Mouse (Mus musculus): Measurements from ENCODE around the gene 9130409I23Rik. TPM values are rescaled to one million over a fixed set of nuclear protein-coding genes. Genes with fewer than 3 reads are reported as not detected.

Gene 9130409I23Rik
- polyA plus RNA-seq, 1 experiment from 2014 or later: not detected

Other genes with a start within 250 kb of the 9130409I23Rik start
- gene H3f3a, start 237.3 kb upstream of the 9130409I23Rik start, polyA plus RNA-seq (2015; fragmentation: Nextera tagmentation; extraction: Ambion mirVana): 2,228 and 2,423 TPM in 2 replicates
- 28.7 and 32.2 TPM in 2 replicates for gene Sde2, start 200.1 kb upstream of the 9130409I23Rik start, polyA plus RNA-seq (2015; fragmentation: Nextera tagmentation; extraction: Ambion mirVana)
- gene Lefty2, start 158.1 kb upstream of the 9130409I23Rik start, polyA plus RNA-seq (2015; fragmentation: Nextera tagmentation; extraction: Ambion mirVana): 4.8 and 5.6 TPM in 2 replicates
- gene Pycr2, start 146.9 kb upstream of the 9130409I23Rik start, polyA plus RNA-seq (2015; fragmentation: Nextera tagmentation; extraction: Ambion mirVana): 74.6 and 75.6 TPM in 2 replicates
- gene Lefty1, start 116.2 kb upstream of the 9130409I23Rik start, polyA plus RNA-seq (2015; fragmentation: Nextera tagmentation; extraction: Ambion mirVana): 0.16 and 0.25 TPM in 2 replicates
- gene Tmem63a, start 108.9 kb upstream of the 9130409I23Rik start, polyA plus RNA-seq (2015; fragmentation: Nextera tagmentation; extraction: Ambion mirVana): 2.1 and 2.6 TPM in 2 replicates
- 11.8 and 16.4 TPM in 2 replicates for gene Ephx1, start 30.3 kb upstream of the 9130409I23Rik start, polyA plus RNA-seq (2015; fragmentation: Nextera tagmentation; extraction: Ambion mirVana)
- gene Nvl, start 93.0 kb downstream of the 9130409I23Rik start, polyA plus RNA-seq (2015; fragmentation: Nextera tagmentation; extraction: Ambion mirVana): 36.7 and 43.1 TPM in 2 replicates
- 52.3 and 62.4 TPM in 2 replicates for gene Cnih4, start 93.5 kb downstream of the 9130409I23Rik start, polyA plus RNA-seq (2015; fragmentation: Nextera tagmentation; extraction: Ambion mirVana)
- 29.5 and 30.0 TPM in 2 replicates for gene Wdr26, start 160.8 kb downstream of the 9130409I23Rik start, polyA plus RNA-seq (2015; fragmentation: Nextera tagmentation; extraction: Ambion mirVana)